Mouse (Mus musculus): ENCODE measurements around the gene Zfp770. TPM values are rescaled to one million over a fixed set of nuclear protein-coding genes. Genes with fewer than 3 reads are reported as not detected.

The Zfp770 gene
- total RNA-seq, 1 experiment from 2014 or later, result 11.6 TPM

DNA sequence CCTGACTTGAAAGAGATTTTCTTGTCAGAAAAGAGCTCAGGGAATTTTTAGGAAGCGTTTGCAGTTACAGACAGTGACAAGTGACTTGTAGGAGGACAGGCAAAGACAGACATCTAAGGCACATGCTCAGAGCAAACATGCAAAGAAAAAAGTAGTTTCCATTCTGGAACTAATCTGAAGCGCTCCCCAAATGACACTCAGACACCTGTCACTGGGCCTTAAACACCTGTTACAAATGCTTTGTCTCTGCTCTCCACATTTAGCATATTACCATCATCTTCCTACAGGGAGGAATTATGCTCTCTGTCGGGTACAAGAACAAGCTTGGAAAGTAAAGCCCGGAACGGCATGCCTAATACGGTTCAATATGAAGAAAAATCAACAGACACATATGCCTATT is 57.4 kb downstream of the Zfp770 start:
- DNase-seq, result no peak

Small RNA genes lying within 50 kb of the gene (microRNA-seq; reads per million reads assigned to microRNA genes)
- 0 reads per million in 2 experiments for gene Mir7002

Other genes starting within 250 kb of the Zfp770 start
- 3.4 and 5.3 TPM in 2 replicates for gene Gjd2, start 187.8 kb downstream of the Zfp770 start, total RNA-seq (2021)
- not detected in 2 replicates for gene Actc1, start 147.9 kb downstream of the Zfp770 start, total RNA-seq (2021)
- gene Aqr, start 14.4 kb downstream of the Zfp770 start, total RNA-seq (2021), result 40.9 and 41.8 TPM in 2 replicates